Mouse (Mus musculus): ENCODE results near the gene Cdsn. TPM values are rescaled to one million over a fixed set of nuclear protein-coding genes. Genes with fewer than 3 reads are reported as not detected.

Cdsn gene
- total RNA-seq (2014; rRNA removed; ENCODE audit: low replicate concordance) (0.23 and 0.89 TPM in 2 replicates), polyA plus RNA-seq (2015; fragmentation: Nextera tagmentation; extraction: Ambion mirVana) (0.37 and 0.48 TPM in 2 replicates)

- Histone ChIP-seq H3K27me3 (ENCODE audit: control insufficient read depth, insufficient read depth, low read length) (no peaks in the 10 kb centered on the region), H3K4me2 (ENCODE audit: low read depth, low read length) (no peak within 1 kb of the TSS), H3K9me3 (replicated peaks; ENCODE audit: control insufficient read depth, low read length) (no peaks in the 10 kb centered on the region), H3K27ac (ENCODE audit: low read depth) (peak within 1 kb of the TSS; percentile 96; the same call in 1 of the 2 replicates), H3K4me3 (ENCODE audit: low read depth, low read length) (no peak within 1 kb of the TSS), H3K4me1 (ENCODE audit: control insufficient read depth, insufficient read depth) (peaks cover 31% of the 10 kb centered on the region), H3K36me3 (replicated peaks; ENCODE audit: control insufficient read depth, insufficient read depth, low read length) (no peaks in the 10 kb centered on the region), H3K9ac (replicated peaks; ENCODE audit: low read depth, low read length) (no peak within 1 kb of the TSS)
- 76% methylated on average over 10 of the region's 10 CpGs for WGBS
- ATAC-seq (ENCODE audit: insufficient read depth, low read depth), result no peak
- TF ChIP-seq CTCF (IDR thresholded peaks at IDR 0.05; ENCODE audit: low read depth) (no peak), EP300 (IDR thresholded peaks at IDR 0.05; ENCODE audit: low read depth) (no peak)
- DNase-seq (ENCODE audit: low spot score), result no peak
Observed at GRCm38 (mm10) chr17:35551881-35552414, at the start of gene Cdsn. Cdsn (plus strand) TSS chr17:35552128.

- Histone ChIP-seq H3K4me2 (ENCODE audit: low read depth, low read length) (no peak overlapping the region), H3K36me3 (replicated peaks; ENCODE audit: control insufficient read depth, insufficient read depth, low read length) (no peaks in the 10 kb centered on the region), H3K9ac (replicated peaks; ENCODE audit: low read depth, low read length) (no peak overlapping the region), H3K27ac (ENCODE audit: low read depth) (no peak overlapping the region), H3K27me3 (ENCODE audit: control insufficient read depth, insufficient read depth, low read length) (peaks cover 35% of the 10 kb centered on the region), H3K4me1 (ENCODE audit: control insufficient read depth, insufficient read depth) (no peaks in the 10 kb centered on the region), H3K4me3 (ENCODE audit: low read depth, low read length) (no peak overlapping the region), H3K9me3 (replicated peaks; ENCODE audit: control insufficient read depth, low read length) (no peaks in the 10 kb centered on the region)
- no peak for DNase-seq (ENCODE audit: low spot score)
- TF ChIP-seq EP300 (IDR thresholded peaks at IDR 0.05; ENCODE audit: low read depth) (no peak), CTCF (IDR thresholded peaks at IDR 0.05; ENCODE audit: low read depth) (no peak)
- 34% methylated on average over 6 of the region's 6 CpGs for WGBS
- ATAC-seq (ENCODE audit: insufficient read depth, low read depth), result no peak
Observed at GRCm38 (mm10) chr17:35502226-35502625, 49.7 kb upstream of the Cdsn start.

- ATAC-seq (ENCODE audit: insufficient read depth, low read depth), result no peak
- H3K9me3 ChIP-seq (replicated peaks; ENCODE audit: control insufficient read depth, low read length), result no peaks in the 10 kb centered on the region
- no peak for DNase-seq (ENCODE audit: low spot score)
- H3K27ac ChIP-seq (ENCODE audit: low read depth), result no peak overlapping the region
- no peaks in the 10 kb centered on the region for H3K4me1 ChIP-seq (ENCODE audit: control insufficient read depth, insufficient read depth)
- TF ChIP-seq CTCF (IDR thresholded peaks at IDR 0.05; ENCODE audit: low read depth) (no peak), EP300 (IDR thresholded peaks at IDR 0.05; ENCODE audit: low read depth) (no peak)
- no peak overlapping the region for H3K4me2 ChIP-seq (ENCODE audit: low read depth, low read length)
- H3K27me3 ChIP-seq (ENCODE audit: control insufficient read depth, insufficient read depth, low read length), result peaks cover 40% of the 10 kb centered on the region
- H3K9ac ChIP-seq (replicated peaks; ENCODE audit: low read depth, low read length), result no peak overlapping the region
- no peaks in the 10 kb centered on the region for H3K36me3 ChIP-seq (replicated peaks; ENCODE audit: control insufficient read depth, insufficient read depth, low read length)
- WGBS, result 53% methylated on average over 5 of the region's 5 CpGs
- H3K4me3 ChIP-seq (ENCODE audit: low read depth, low read length), result no peak overlapping the region
Observed at GRCm38 (mm10) chr17:35502762-35503161, 49.2 kb upstream of the Cdsn start.

- no peak for ATAC-seq (ENCODE audit: insufficient read depth, low read depth)
- no peak overlapping the region for H3K27ac ChIP-seq (ENCODE audit: low read depth)
- H3K4me2 ChIP-seq (ENCODE audit: low read depth, low read length), result no peak overlapping the region
- no peaks in the 10 kb centered on the region for H3K9me3 ChIP-seq (replicated peaks; ENCODE audit: control insufficient read depth, low read length)
- no peaks in the 10 kb centered on the region for H3K36me3 ChIP-seq (replicated peaks; ENCODE audit: control insufficient read depth, insufficient read depth, low read length)
- no peak overlapping the region for H3K9ac ChIP-seq (replicated peaks; ENCODE audit: low read depth, low read length)
- H3K27me3 ChIP-seq (ENCODE audit: control insufficient read depth, insufficient read depth, low read length), result peaks cover 46% of the 10 kb centered on the region
- no peak overlapping the region for H3K4me3 ChIP-seq (ENCODE audit: low read depth, low read length)
- H3K4me1 ChIP-seq (ENCODE audit: control insufficient read depth, insufficient read depth), result no peaks in the 10 kb centered on the region
- no peak for DNase-seq (ENCODE audit: low spot score)
- no peak for TF ChIP-seq EP300 (IDR thresholded peaks at IDR 0.05; ENCODE audit: low read depth)
- no peak for TF ChIP-seq CTCF (IDR thresholded peaks at IDR 0.05; ENCODE audit: low read depth)
- WGBS, result 22% methylated on average over 5 of the region's 5 CpGs
Observed at GRCm38 (mm10) chr17:35503849-35504248, 48.1 kb upstream of the Cdsn start.

- Histone ChIP-seq H3K4me1 (ENCODE audit: control insufficient read depth, insufficient read depth) (no peaks in the 10 kb centered on the region), H3K9ac (replicated peaks; ENCODE audit: low read depth, low read length) (no peak overlapping the region), H3K36me3 (replicated peaks; ENCODE audit: control insufficient read depth, insufficient read depth, low read length) (no peaks in the 10 kb centered on the region), H3K27ac (ENCODE audit: low read depth) (no peak overlapping the region), H3K27me3 (ENCODE audit: control insufficient read depth, insufficient read depth, low read length) (peaks cover 49% of the 10 kb centered on the region), H3K4me2 (ENCODE audit: low read depth, low read length) (no peak overlapping the region), H3K4me3 (ENCODE audit: low read depth, low read length) (no peak overlapping the region), H3K9me3 (replicated peaks; ENCODE audit: control insufficient read depth, low read length) (no peaks in the 10 kb centered on the region)
- TF ChIP-seq EP300 (IDR thresholded peaks at IDR 0.05; ENCODE audit: low read depth) (no peak), CTCF (IDR thresholded peaks at IDR 0.05; ENCODE audit: low read depth) (no peak)
- no peak for DNase-seq (ENCODE audit: low spot score)
- 33% methylated on average over 8 of the region's 8 CpGs for WGBS
- no peak for ATAC-seq (ENCODE audit: insufficient read depth, low read depth)
Observed at GRCm38 (mm10) chr17:35504628-35505481, 47.1 kb upstream of the Cdsn start.
